ENCODE assay signal across 10 mouse cellular contexts in the genomic region with DNA sequence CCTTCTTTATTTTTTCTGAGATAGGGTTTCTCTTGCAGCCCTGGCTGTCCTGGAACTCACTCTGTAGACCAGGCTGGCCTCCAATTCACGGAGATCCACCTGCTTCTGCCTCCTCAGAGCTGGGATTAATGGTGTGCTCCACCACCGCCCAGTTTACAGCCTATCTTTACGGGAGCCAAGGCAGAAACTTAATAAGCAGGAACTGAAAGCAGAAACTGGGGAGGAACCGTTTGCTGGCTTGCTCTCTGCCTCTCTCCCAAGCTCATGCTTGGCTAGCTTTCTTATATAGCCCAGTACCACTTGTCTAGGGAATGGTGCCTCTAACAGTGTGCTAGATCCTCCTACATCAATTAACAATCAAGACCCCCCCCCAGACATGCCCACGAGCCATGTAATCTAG. TPM values are rescaled to one million over a fixed set of nuclear protein-coding genes. Genes with fewer than 3 reads are reported as not detected.
DNase-seq lines count a peak whose midpoint lies in the region; ATAC-seq and TF ChIP-seq lines count a peak whose summit lies in the region.
"Had no signal": no experiment of that assay in that cellular context is flagged by ENCODE, and none has a peak within 500 bp of the region (broad histone marks: within the 10 kb centered on the region; RNA-seq: fewer than 3 reads in every experiment).

No protein-coding gene starts in this region.

- no peaks in the 10 kb centered on the region for H3K9me3 ChIP-seq in heart, embryonic 15.5 days (replicated peaks)
- H3K9me3 ChIP-seq in embryonic facial prominence, embryonic 12.5 days = no peaks in the 10 kb centered on the region
- H3K9me3 ChIP-seq in hindbrain, postnatal 0 days (ENCODE audit: low read length) = no peaks in the 10 kb centered on the region
- H3K9me3 ChIP-seq in midbrain, embryonic 13.5 days = no peaks in the 10 kb centered on the region

- H3K4me1 ChIP-seq in heart, embryonic 15.5 days (replicated peaks) = peaks cover 7% of the 10 kb centered on the region; the same call in 1 of the 2 replicates
- H3K4me1 ChIP-seq in embryonic facial prominence, embryonic 12.5 days = peaks cover 5% of the 10 kb centered on the region; the same call in 1 of the 2 replicates
- H3K4me1 ChIP-seq in hindbrain, postnatal 0 days (ENCODE audit: insufficient read depth, low read length) = peaks cover 4% of the 10 kb centered on the region; the same call in 1 of the 2 replicates
- peaks cover 8% of the 10 kb centered on the region for H3K4me1 ChIP-seq in midbrain, embryonic 13.5 days (replicated peaks)

- no peak for ATAC-seq in heart, embryonic 15.5 days (replicated peaks; ENCODE audit: insufficient number of reproducible peaks, insufficient read depth, low FRiP score, low read depth)
- ATAC-seq in embryonic facial prominence, embryonic 12.5 days (ENCODE audit: insufficient number of reproducible peaks, insufficient read depth, low FRiP score, low TSS enrichment) = no peak
- ATAC-seq in hindbrain, postnatal 0 days = no peak; the same call in 1 of the 2 replicates
- ATAC-seq in midbrain, embryonic 13.5 days = no peak

- 52% methylated on average over 5 of the region's 5 CpGs for WGBS in heart, embryonic 15.5 days
- WGBS in embryonic facial prominence, embryonic 12.5 days = 57% methylated on average over 5 of the region's 5 CpGs
- 56% methylated on average over 5 of the region's 5 CpGs for WGBS in hindbrain, postnatal 0 days
- WGBS in midbrain, embryonic 13.5 days = 49% methylated on average over 5 of the region's 5 CpGs

- DNase-seq in heart, adult 8-10 months (ENCODE audit: low spot score) = no peak
- DNase-seq in hindbrain, postnatal 0 days (ENCODE audit: low spot score) = no peak
- no peak for DNase-seq in layer of hippocampus, adult 9-11 months
- no peak for DNase-seq in urinary bladder, postnatal 25 days (ENCODE audit: low spot score)
- DNase-seq in urinary bladder, adult 18-20 months (ENCODE audit: low spot score in 2 of 2) = no peak
- DNase-seq: adrenal gland, adult 2 months; kidney, postnatal 14 days had no signal

- H3K4me2 ChIP-seq in heart, embryonic 15.5 days = peak overlapping the region; percentile 45; the same call in 1 of the 2 replicates
- H3K4me2 ChIP-seq in embryonic facial prominence, embryonic 12.5 days (replicated peaks) = peak overlapping the region; percentile 45
- H3K4me2 ChIP-seq in hindbrain, postnatal 0 days (ENCODE audit: low read depth, low read length) = peak overlapping the region; percentile 30
- peak overlapping the region; percentile 46 for H3K4me2 ChIP-seq in midbrain, embryonic 13.5 days (replicated peaks)

- no peaks in the 10 kb centered on the region for H3K27me3 ChIP-seq in heart, embryonic 15.5 days
- H3K27me3 ChIP-seq in embryonic facial prominence, embryonic 12.5 days = no peaks in the 10 kb centered on the region
- no peaks in the 10 kb centered on the region for H3K27me3 ChIP-seq in hindbrain, postnatal 0 days (ENCODE audit: insufficient read depth, low read length)
- H3K27me3 ChIP-seq in midbrain, embryonic 13.5 days = no peaks in the 10 kb centered on the region

- no peak overlapping the region for H3K4me3 ChIP-seq in heart, embryonic 15.5 days
- H3K4me3 ChIP-seq in embryonic facial prominence, embryonic 12.5 days = 0 out of 2 replicates have a peak overlapping the region, but pooled peaks have one; percentile 15
- no peak overlapping the region for H3K4me3 ChIP-seq in hindbrain, postnatal 0 days (ENCODE audit: low read length)
- no peak overlapping the region for H3K4me3 ChIP-seq in midbrain, embryonic 13.5 days (replicated peaks)

- TF ChIP-seq CTCF in hindbrain, postnatal 0 days (IDR thresholded peaks at IDR 0.05; ENCODE audit: low read depth) = no peak

- H3K27ac ChIP-seq in heart, embryonic 15.5 days = no peak overlapping the region
- no peak overlapping the region for H3K27ac ChIP-seq in embryonic facial prominence, embryonic 12.5 days
- no peak overlapping the region for H3K27ac ChIP-seq in hindbrain, postnatal 0 days
- no peak overlapping the region for H3K27ac ChIP-seq in midbrain, embryonic 13.5 days

- H3K9ac ChIP-seq in heart, embryonic 15.5 days = no peak overlapping the region
- no peak overlapping the region for H3K9ac ChIP-seq in embryonic facial prominence, embryonic 12.5 days
- H3K9ac ChIP-seq in hindbrain, postnatal 0 days (replicated peaks; ENCODE audit: low read length) = no peak overlapping the region
- H3K9ac ChIP-seq in midbrain, embryonic 13.5 days (replicated peaks) = no peak overlapping the region

- no peaks in the 10 kb centered on the region for H3K36me3 ChIP-seq in heart, embryonic 15.5 days
- H3K36me3 ChIP-seq in embryonic facial prominence, embryonic 12.5 days = no peaks in the 10 kb centered on the region
- H3K36me3 ChIP-seq in hindbrain, postnatal 0 days (ENCODE audit: insufficient read depth, low read length) = no peaks in the 10 kb centered on the region
- H3K36me3 ChIP-seq in midbrain, embryonic 13.5 days = no peaks in the 10 kb centered on the region

RNA-seq across cellular contexts. Expression of a gene that starts 6.6 kb away (rescaled TPM):
- 11.0 and 11.1 TPM in 2 replicates for polyA plus RNA-seq in heart, embryonic 15.5 days (2015; fragmentation: Nextera tagmentation; extraction: Ambion mirVana)
- total RNA-seq in heart, adult 8-10 months (2022) = 10 to 100 TPM in 2 of 4 experiments, 1 to 10 TPM in 2; 9.0 to 11.2 (median 10.1) TPM
- polyA plus RNA-seq in embryonic facial prominence, embryonic 12.5 days (2016; fragmentation: Nextera tagmentation; extraction: Ambion mirVana) = 9.3 and 11.6 TPM in 2 replicates
- 1.2 and 4.5 TPM in 2 replicates for total RNA-seq in hindbrain, postnatal 0 days (2014; rRNA removed)
- 0.99 and 1.0 TPM in 2 replicates for polyA plus RNA-seq in hindbrain, postnatal 0 days (2015; fragmentation: Nextera tagmentation; extraction: Ambion mirVana)
- 2.8 and 3.8 TPM in 2 replicates for polyA plus RNA-seq in midbrain, embryonic 13.5 days (2015; fragmentation: Nextera tagmentation; extraction: Ambion mirVana)

RNA-seq across cellular contexts. Expression of a gene that starts 9.3 kb away (rescaled TPM):
- polyA plus RNA-seq in heart, embryonic 15.5 days (2015; fragmentation: Nextera tagmentation; extraction: Ambion mirVana) = 25.8 and 31.3 TPM in 2 replicates
- total RNA-seq in heart, adult 8-10 months (2022) = 1 to 10 TPM; 2.3 to 4.1 (median 3.6) TPM
- 26.8 and 27.7 TPM in 2 replicates for polyA plus RNA-seq in embryonic facial prominence, embryonic 12.5 days (2016; fragmentation: Nextera tagmentation; extraction: Ambion mirVana)
- 25.4 and 35.0 TPM in 2 replicates for total RNA-seq in hindbrain, postnatal 0 days (2014; rRNA removed)
- polyA plus RNA-seq in hindbrain, postnatal 0 days (2015; fragmentation: Nextera tagmentation; extraction: Ambion mirVana) = 30.2 and 32.2 TPM in 2 replicates
- polyA plus RNA-seq in midbrain, embryonic 13.5 days (2015; fragmentation: Nextera tagmentation; extraction: Ambion mirVana) = 18.9 and 19.0 TPM in 2 replicates

RNA-seq across cellular contexts. Expression of a gene that starts 26.9 kb away (rescaled TPM):
- 194 and 206 TPM in 2 replicates for polyA plus RNA-seq in heart, embryonic 15.5 days (2015; fragmentation: Nextera tagmentation; extraction: Ambion mirVana)
- 100 to 1,000 TPM in 2 of 4 experiments, 10 to 100 TPM in 2; 98.3 to 109 (median 100) TPM for total RNA-seq in heart, adult 8-10 months (2022)
- polyA plus RNA-seq in embryonic facial prominence, embryonic 12.5 days (2016; fragmentation: Nextera tagmentation; extraction: Ambion mirVana) = 644 and 679 TPM in 2 replicates
- 149 and 188 TPM in 2 replicates for total RNA-seq in hindbrain, postnatal 0 days (2014; rRNA removed)
- polyA plus RNA-seq in hindbrain, postnatal 0 days (2015; fragmentation: Nextera tagmentation; extraction: Ambion mirVana) = 332 and 334 TPM in 2 replicates
- polyA plus RNA-seq in midbrain, embryonic 13.5 days (2015; fragmentation: Nextera tagmentation; extraction: Ambion mirVana) = 448 and 482 TPM in 2 replicates

RNA-seq across cellular contexts. Expression of a gene that starts 35.4 kb away (rescaled TPM):
- 18.7 and 25.0 TPM in 2 replicates for polyA plus RNA-seq in heart, embryonic 15.5 days (2015; fragmentation: Nextera tagmentation; extraction: Ambion mirVana)
- 1 to 10 TPM; 6.5 to 9.2 (median 7.8) TPM for total RNA-seq in heart, adult 8-10 months (2022)
- polyA plus RNA-seq in embryonic facial prominence, embryonic 12.5 days (2016; fragmentation: Nextera tagmentation; extraction: Ambion mirVana) = 43.9 and 46.0 TPM in 2 replicates
- total RNA-seq in hindbrain, postnatal 0 days (2014; rRNA removed) = 87.4 and 87.7 TPM in 2 replicates
- polyA plus RNA-seq in hindbrain, postnatal 0 days (2015; fragmentation: Nextera tagmentation; extraction: Ambion mirVana) = 64.5 and 66.5 TPM in 2 replicates
- 59.6 and 62.3 TPM in 2 replicates for polyA plus RNA-seq in midbrain, embryonic 13.5 days (2015; fragmentation: Nextera tagmentation; extraction: Ambion mirVana)

RNA-seq across cellular contexts. Expression of a gene that starts 40.3 kb away (rescaled TPM):
- 5.0 and 6.8 TPM in 2 replicates for polyA plus RNA-seq in heart, embryonic 15.5 days (2015; fragmentation: Nextera tagmentation; extraction: Ambion mirVana)
- total RNA-seq in heart, adult 8-10 months (2022) = 10 to 100 TPM; 24.9 to 27.6 (median 25.8) TPM
- 11.6 and 12.2 TPM in 2 replicates for polyA plus RNA-seq in embryonic facial prominence, embryonic 12.5 days (2016; fragmentation: Nextera tagmentation; extraction: Ambion mirVana)
- 77.6 and 99.2 TPM in 2 replicates for total RNA-seq in hindbrain, postnatal 0 days (2014; rRNA removed)
- polyA plus RNA-seq in hindbrain, postnatal 0 days (2015; fragmentation: Nextera tagmentation; extraction: Ambion mirVana) = 14.0 and 14.6 TPM in 2 replicates
- polyA plus RNA-seq in midbrain, embryonic 13.5 days (2015; fragmentation: Nextera tagmentation; extraction: Ambion mirVana) = 14.4 and 15.1 TPM in 2 replicates
